Mouse (Mus musculus): Measurements from ENCODE around the gene Slf2.
A peak's percentile ranks its signal among the peaks of the same experiment; 100 is the strongest.

The Slf2 gene

DNA sequence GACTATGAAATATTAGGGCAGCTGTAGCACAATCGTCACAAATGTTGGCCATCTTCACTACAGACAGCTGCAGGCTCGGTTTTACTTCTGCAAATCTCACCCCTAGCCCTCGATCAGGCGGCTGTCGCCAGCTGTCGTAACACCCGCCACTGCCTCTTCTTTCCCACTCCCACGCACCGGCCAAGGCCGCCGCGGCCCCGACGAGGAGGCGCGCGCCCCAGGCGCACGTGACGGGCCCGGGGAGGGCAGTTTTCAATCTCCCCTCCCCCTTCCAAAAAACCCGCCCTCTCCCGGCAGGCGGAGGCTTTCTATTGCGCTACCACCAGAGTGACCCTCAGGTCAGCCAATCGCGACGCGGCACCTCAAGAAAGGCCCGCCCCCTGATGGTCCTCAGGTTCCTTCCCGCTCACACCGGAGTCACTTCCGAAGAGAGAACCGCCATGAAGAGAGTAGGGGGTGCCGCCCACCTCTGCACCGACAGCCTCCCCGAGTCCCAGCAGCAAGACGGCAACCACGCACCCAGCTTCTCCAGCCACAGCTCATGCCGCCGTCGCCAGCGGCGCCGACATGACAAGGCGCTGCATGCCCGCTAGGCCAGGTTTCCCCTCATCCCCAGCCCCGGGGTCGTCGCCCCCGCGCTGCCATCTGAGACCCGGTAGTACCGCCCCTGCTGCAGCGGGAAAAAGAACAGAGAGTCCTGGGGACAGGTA is at the start of gene Slf2:
Gene Slf2, plus strand, starts transcription at position 408 of the 710 bp plus-strand sequence.
- peak; percentile 99 for DNase-seq (ENCODE audit: low read depth, low spot score)

DNA sequence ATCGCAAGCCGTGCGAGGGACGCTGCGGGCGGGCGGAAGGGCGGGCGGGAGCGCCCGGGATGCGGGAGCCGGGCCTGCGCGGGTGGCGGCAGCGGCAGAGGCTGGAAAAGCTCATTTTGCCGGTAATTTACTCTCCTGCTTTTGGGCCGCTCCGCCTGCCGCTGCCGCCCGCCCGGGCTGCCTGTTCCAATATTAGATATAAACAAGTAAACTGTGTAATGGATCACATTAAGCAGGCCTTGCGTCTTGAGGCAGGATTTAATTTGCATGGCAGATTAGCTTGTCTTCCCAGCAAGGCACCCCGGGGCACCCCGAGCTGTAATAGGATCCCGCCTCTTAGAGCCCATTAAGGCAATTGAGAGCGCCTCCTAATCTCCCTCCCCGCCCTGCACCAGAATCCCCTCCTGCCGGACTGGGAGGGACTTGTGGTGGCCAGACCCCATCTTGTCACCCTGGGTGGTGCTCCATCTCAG is 48.4 kb upstream of the Slf2 start:
- DNase-seq (ENCODE audit: low read depth, low spot score): peak; percentile 52

DNA sequence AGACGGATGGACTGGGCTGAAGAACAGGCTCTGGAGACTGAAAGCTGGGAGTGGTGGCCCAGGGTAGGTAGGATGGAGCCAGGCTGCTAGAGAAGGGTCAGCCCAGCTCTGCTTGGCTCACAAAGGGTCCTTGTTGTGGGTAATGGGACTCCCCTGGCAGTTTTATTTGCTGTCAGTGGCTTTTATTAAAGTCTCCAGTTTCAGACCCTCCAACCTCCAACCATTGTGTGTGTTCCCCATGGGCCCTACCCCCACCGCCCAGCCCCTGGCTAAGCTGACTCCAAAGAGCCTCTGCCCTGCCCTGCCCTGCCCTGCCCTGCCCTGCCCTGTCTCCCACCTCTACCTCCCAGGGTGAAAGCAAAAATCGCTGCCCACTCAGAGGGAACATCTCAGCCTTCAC is 46.6 kb upstream of the Slf2 start:
- no peak for DNase-seq (ENCODE audit: low read depth, low spot score)

DNA sequence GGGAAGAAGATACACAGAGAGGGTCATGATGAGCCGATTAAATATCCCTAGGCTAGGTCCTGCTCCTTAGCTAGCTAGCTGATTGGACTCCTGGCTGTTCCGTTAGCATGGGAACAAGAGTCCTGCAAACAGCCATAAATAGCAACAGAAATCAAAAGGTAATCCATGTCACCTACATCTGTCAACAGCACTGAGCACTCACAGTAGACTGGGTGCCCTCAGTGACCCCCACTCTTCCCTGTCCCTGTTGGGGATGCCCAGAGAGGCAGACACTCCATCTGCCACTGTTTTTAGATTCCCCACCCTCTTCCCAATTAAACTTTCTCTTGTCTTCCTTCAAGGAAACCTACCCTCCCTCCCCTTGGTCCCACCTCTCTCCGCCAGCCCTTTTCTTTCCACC is 44.5 kb upstream of the Slf2 start:
- no peak for DNase-seq (ENCODE audit: low read depth, low spot score)

DNA sequence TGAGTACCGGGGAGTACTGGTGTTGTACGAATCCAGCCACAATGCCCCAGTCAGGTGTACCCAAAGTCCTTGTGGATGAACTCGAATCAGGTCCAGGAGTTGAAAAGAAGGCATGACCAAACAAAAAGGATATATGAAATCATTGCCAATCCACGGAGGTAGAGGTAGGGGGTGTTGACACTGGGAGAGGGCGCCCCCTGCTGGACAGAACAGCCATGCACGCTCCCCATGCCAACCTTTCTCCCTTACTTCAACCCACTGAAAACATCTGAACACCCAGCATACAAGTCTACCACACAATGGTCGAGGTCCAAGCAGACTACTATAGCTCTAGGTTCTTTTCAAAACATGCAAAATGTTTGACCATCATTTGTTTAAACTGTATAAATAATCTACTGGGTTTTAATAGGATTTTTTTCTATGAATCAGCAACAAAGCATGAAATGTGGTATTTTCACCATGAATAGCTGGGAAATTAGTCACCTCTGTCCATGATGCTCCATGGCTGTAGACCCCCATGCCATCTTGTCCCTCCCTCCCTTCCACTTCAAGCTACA is 43.2 kb upstream of the Slf2 start:
- peak; percentile 75 for DNase-seq (ENCODE audit: low read depth, low spot score)

DNA sequence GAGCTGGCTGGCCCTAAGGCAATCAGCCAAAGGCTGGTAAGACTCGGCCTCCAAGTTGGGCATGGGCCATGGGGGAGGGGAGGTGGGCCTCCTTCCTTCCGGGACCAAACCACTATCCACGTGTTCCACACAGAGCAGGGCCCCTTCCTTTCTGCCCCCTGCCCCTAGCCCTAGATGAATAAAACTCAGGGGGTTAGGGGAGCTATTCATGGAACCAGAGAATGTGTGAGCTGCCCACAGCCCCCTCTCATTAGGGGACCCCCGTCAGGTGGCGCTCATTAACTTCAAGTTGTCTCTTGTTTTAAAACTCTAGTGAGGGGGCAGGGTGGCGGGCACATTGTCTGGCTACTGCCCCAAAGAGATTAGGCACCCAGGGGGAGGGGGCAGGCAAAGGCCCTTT is 41.4 kb upstream of the Slf2 start:
- DNase-seq (ENCODE audit: low read depth, low spot score): no peak

DNA sequence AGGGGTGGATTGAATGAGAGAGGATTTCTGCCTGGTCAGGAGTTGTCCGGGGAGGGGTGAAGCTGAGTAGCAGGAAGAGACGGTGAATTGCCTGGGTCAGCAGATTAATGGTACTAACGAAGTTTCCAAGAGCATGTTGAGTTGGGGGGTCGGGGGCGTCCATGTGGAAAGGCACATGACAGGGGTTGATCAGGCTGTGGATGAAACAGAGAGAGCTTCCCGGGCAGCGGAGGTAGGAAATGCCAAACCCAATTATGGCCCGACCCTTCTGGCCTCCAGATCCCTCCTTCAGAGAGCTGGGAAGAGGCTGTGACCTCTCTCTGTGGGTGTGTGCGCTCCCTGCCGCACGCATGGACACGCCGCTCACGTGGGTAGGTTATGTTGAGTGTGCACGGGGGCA is 39.5 kb upstream of the Slf2 start:
- DNase-seq (ENCODE audit: low read depth, low spot score): no peak

DNA sequence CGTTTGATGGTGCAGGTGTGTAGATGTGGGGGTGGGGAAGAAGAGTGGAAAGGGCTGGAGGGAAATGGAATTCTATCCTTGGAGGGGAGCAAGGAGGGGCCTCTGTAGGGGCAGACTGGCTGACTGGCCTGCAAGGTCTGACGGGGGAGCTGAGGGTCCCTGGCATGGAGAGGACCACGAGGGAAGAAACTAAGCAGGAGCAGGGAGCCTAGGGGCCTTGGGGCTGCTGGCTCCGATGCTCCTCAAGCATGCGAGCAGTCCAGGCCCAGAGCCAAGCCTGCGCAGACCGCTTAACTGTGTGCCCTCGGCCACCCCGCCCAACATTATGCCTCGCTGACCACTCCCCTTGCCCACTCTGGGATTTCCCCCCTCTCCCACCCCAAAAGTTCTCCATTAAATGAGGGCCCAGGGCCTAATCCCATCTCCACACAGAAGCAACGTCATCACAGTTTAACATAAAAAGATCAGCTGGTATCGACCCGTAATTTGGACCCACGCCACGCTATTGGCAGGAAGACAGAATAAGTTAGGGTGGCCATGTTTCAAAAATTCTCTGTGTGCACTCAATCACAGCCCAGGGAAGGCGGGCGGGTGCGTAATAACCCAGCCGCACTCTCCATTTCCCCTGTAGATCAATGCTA is 37.6 kb upstream of the Slf2 start:
- DNase-seq (ENCODE audit: low read depth, low spot score): no peak

DNA sequence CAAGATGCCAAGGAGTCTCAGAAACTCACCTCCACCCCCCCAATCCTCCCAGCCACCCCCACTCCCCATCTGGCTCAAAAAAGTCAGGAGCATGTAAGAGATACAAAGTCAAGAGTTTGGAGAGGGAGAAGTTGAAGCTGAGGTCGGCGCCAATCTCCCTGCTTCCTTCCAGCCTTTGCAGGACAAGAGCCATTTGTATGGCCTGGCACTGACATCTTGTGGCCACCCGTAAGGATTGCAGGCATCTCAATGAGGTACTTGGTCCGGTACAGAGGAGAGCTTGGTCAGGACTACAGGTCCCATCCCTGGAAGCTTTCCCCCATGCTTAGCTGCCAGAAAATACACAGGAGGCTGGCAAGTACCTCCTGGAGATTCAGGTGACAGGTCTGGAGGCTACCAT is 35.7 kb upstream of the Slf2 start:
- peak; percentile 81 for DNase-seq (ENCODE audit: low read depth, low spot score)

DNA sequence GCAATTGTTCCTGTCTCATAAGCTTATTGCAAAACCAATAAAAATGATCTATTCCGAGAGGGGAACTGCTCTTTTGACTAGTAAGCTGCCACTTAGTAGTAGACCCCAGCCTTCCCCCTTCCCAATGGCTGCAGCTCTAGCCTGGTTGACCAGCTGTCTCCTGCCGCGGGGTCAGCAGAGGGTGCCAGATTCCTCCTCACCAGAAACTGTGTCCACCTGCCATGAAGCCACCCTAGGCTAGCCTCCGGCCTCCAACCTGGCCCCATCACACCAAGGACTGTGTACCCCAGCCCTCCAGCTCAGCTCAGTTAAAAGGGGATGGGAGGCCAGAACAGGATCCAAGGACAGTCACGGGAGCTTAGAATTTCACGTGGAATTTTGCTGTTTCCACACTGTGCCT is 34.5 kb upstream of the Slf2 start:
- no peak for DNase-seq (ENCODE audit: low read depth, low spot score)

DNA sequence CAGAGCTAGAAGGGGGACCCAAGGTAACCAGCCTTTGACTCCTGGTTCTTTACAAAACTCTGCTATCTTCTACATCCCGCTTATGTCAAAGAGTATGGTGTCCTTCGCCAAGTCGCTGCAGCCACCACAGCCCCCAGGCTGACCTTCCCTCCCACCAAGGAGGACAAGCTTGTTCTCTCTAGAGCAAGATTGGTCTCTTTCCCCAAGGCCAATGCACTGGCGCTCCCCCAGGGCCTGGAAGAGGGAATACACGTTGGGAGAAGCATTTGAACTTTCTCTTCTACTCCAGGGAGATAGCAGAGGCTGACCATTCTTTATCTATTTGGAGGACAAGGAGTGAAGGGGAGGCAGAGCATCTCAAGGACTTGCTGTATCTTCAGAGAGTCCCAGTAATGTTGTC is 33.4 kb upstream of the Slf2 start:
- DNase-seq (ENCODE audit: low read depth, low spot score): no peak

DNA sequence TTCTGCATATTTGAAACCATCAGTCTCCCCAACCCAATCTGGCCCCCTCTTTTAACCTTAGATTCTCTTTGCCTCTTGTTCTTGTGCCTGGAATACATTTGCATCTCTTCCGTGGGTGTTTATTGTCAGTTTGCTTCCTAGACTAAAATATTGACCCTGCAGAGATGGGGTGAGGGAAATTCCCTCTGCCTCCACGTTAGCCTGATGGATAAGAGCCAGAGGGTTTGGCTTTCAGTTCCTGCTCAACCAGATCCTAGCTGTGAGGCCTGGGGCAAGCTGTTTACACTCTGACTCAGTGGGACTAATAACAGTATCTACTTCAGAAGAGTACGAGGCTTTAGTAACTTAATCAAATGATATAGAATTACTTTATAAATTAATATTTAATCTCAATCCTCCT is 32.3 kb upstream of the Slf2 start:
- no peak for DNase-seq (ENCODE audit: low read depth, low spot score)

DNA sequence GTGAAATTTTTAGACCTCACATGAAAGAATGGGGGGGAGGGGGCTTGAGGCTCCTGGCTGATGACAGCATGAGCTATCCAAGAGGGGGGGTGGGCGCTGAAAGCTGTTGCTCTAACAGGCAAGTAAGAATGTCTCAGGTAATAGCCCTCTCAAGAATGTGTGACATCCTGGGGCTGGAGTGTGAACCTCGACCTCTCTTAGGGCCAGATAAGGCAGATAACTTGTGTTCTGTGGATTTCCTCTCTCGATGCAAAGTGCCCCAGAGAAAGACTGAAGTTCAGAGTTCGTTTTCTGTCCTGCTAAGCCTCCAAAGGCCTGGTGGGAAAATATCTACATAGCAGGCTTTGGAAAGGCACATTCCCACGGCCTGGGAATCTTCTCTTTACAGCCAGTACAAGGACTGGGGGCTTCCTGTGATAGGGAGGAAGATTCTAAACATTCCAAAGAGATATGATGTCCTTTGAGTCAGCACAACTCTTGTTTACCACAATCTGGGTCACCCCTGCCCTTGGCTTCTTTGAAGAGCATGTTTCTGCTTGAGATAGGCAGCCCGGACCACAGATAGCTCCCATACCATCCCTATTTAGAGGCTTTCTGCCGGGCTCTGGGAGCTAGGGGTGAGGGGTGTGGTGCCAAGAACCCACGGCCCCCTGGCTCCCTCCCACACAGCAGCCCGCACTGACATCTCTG is 31.7 kb upstream of the Slf2 start:
- DNase-seq (ENCODE audit: low read depth, low spot score): no peak

DNA sequence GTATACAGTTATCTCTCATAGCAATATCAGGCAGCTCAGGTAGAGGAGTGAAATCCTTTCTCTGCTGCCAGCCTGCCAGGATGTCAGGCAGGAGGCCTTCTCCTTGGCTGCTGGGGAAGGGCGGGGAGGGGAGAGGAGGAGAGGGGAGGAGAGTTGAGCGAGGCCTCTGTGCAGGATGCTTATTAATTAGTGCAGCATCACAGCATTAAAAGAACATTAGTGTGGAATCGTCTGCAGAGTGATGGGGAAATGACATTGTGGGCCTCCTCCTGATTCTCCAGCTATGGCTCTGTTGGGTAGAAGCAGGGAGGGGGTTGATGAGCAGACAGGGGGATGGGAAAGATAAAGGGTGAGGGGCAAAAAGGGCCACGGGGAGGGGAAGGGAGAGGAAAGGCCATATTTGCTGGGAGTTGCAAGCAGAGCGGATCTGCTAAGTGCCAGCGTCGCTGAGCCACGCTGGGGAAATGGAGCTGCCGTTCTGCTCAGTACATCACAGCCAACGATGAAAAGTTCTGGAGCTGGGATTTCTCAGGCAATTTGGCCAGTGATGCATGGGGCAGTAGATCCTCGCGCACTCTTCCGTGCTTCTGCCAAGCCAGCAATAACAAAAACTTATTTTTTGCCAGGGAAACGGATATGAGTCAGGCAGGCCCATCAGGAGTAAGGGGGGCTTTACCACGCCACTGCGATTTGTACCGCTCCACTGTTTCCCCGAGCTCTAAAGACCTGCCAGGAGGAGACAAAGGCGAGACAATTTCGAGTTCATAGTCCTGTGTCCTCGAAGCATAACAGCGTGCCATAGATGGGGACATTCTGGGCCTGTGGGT is 30.8 kb upstream of the Slf2 start:
- no peak for DNase-seq (ENCODE audit: low read depth, low spot score)

DNA sequence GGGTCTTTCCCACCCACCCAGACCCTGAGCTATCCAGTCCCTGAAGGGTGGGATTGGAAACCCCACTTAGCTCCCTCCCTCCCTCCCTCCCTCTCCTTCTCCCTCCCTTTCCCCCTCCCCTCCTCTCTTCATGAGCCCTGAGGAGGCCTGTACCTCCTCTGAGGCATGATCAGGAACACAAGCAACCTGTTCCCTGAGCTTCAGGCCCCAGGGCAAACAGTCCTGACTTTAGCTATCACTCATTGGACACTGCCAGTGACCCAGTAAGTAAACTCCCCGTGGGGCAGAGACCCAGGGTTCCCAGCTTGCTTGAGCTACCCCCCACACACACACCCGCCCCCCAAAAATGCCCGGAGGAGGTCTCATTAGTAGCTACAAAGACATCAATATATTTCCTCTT is 29.9 kb upstream of the Slf2 start:
- DNase-seq (ENCODE audit: low read depth, low spot score): no peak

DNA sequence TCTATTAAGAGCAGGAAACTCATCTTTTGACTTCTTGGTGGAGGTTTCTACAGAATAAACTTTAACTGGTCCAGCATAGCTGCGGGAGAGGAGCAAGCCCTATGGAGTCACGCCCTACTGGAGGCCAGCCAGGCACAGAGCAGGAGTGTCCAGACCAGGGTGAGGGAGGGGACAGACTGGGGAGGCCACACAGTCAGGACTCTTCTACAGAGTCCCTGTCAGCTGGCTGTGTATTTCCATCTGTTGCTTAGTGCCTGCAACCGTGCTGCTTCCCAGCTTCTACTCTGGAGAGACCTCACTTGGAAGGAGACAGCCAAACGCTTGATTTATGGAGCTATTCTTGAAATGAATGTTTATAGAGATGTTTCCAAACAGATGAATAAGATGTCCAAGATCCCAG is 28.6 kb upstream of the Slf2 start:
- DNase-seq (ENCODE audit: low read depth, low spot score): no peak

DNA sequence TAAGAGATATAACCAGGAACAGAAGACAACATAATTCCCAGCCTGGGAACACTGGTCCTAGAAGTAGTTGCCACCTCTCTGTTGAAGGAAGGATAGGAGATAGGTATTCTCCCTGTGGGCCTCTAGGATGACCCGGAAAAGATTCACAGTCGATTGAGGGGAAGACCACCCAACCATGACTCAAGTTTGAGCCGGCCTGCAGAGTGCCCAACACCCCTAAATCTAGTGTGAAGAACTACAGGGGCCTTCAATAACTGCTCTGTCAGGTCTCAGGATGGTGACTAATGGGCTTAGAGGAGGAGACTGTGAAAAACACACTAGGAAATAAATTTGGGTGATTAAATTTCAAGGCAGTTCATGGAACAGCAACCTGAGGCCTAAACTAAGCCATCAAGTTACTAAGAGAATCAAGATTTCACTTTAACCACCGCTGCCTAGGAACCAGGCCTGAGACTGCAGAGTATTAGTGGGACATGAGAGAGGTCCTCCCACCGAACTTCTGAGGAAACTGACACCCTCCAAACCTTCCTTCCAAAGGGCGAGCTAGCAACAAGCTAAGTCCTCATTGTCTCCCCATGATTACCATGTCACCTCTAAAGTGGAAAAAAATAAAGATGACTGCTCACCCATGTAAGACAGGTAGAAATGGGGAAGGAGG is 27.5 kb upstream of the Slf2 start:
- DNase-seq (ENCODE audit: low read depth, low spot score): no peak

DNA sequence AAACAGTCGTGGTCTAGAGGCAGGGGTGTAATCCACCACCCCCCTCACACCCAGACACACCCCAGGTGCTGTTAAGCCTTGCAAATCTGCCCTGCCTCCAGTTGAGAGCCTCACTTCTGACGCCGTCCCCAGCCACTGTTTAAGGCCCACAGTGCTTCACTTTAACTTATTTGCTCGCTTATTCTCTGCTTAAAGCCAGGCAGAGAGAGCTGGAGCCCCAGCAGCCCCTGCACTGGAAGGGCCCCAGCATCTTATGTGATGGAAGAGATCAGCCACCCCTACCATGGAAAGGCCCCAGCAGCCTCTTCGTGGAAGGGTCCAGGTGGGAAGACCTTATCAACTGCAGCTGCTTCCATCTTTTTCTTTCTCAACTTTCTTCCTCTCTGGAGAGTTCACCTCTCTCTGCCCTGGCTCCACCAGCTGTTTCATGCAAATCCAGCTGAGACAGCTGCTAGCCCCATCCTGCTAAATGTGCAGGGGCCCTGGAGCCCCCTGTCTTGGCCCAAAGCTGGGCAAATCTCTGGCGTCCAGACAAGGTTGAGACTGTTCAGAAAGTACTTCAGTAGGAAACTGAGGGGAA is 26.7 kb upstream of the Slf2 start:
- no peak for DNase-seq (ENCODE audit: low read depth, low spot score)

DNA sequence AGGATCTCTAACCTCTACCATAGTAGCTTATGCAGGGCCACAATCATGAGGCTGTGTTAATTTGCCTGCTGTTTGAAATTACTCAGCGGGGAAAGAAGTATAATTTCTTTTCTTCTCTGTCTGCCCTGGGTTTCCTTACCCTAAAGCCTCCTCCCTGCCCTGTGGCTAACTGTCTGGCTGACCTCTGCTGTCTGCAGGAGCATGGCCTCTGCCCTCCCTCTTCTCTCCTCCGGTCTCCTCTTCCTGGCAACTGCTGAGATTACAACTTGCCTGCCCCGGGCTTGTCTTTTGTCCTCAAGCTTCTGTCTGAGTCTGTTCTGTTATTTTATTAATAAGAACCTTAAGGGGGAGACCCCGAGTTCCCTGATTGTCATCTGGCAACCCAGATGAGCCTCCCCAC is 25.6 kb upstream of the Slf2 start:
- DNase-seq (ENCODE audit: low read depth, low spot score): no peak

DNA sequence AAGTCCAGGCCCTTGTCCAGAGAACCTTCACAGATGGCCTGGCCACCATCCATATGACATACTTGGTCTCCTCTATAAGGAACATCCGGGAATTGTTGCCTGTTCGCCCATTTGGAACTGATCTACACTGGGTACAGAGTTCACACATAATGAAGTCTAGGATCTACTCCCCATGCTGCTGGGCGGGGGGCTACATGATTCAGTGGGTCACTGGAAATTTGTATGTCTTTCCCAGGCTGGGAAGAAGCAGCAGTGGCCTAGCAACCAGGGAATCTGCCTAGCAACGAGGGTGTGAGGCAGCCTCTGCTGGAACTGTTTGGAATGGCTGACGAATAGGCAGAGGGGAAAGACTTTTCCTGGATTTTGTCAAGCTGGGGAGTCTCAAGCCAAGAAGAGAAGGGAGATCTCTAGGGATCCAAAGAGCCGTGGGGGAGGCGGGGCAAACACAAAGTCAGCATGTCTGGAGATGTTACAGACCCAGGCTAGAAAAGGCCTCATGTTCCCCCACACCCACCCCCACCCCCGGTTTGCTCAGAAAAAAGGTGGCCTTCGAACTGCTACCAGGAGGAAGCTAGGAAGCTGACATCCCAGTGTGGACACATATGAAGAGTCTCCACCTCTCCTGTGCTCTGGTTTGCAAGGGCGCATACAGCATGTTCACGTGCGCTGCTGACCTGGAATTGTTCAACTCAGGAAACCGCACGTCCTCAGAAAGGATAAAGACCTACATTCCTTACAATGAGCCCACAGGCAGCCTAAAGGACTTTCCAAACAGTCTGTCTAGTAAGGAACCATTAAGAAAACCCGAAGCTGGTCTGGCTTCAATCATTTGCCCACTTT is 22.9 kb upstream of the Slf2 start:
- peak; percentile 54 for DNase-seq (ENCODE audit: low read depth, low spot score)
